Mouse (Mus musculus): ENCODE results near the gene Vil1.

DNA sequence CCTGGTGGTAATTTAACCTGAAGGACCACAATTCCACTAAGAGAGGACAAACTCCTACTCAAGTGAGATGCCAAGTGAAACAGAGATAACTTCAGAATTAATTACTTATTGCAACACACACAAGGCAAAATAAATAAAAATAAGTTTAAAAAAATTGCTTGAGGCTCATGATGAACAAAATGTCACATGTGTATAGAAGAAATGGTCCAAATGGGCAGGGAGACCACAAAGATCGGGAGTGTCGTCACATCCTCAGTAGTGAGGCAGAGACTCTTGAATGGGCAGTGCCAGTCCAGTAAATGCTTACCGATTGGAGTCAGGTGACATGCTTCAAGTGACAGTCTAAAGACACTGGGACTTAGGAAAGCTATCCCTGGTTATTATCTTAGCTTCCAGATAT lies 8.6 kb upstream of the Vil1 start:
- TF ChIP-seq EP300 (IDR thresholded peaks at IDR 0.05; ENCODE audit: low read depth) (no peak), CTCF (IDR thresholded peaks at IDR 0.05; ENCODE audit: low read depth) (no peak)

Measured in liver, postnatal 0 days (tissue).